ENCODE assay signal across 12 mouse cellular contexts in genomic region chr7:98607158-98607557, GRCm38 (mm10). TPM values are rescaled to one million over a fixed set of nuclear protein-coding genes. Genes with fewer than 3 reads are reported as not detected.
A peak's percentile ranks its signal among the peaks of the same experiment; 100 is the strongest.
DNase-seq lines count a peak whose midpoint lies in the region; ATAC-seq and TF ChIP-seq lines count a peak whose summit lies in the region.
"Had no signal": no experiment of that assay in that cellular context is flagged by ENCODE, and none has a peak within 500 bp of the region (broad histone marks: within the 10 kb centered on the region; RNA-seq: fewer than 3 reads in every experiment).

No protein-coding gene starts in this region.

- peak; percentile 74 for TF ChIP-seq RAD21 in CH12.LX (IDR thresholded peaks at IDR 0.05; ENCODE audit: low read depth, low read length)

- intact Hi-C loops in left cerebral cortex, postnatal 4 days (cut with DNase I), result loop anchor here (5.0 kb wide), 1 partner anchor 125 kb away; no protein-coding TSS in a partner anchor

- 82% methylated on average over 4 of the region's 4 CpGs for WGBS in forebrain, postnatal 0 days
- 85% methylated on average over 4 of the region's 4 CpGs for WGBS in forebrain, embryonic 11.5 days

- no peak overlapping the region for H3K27ac ChIP-seq in forebrain, postnatal 0 days (ENCODE audit: low read depth, low read length)
- H3K27ac ChIP-seq in forebrain, embryonic 11.5 days (ENCODE audit: low read depth, low read length), result no peak overlapping the region
- H3K27ac ChIP-seq in CH12.LX (ENCODE audit: insufficient read depth, low read depth), result no peak overlapping the region
- H3K27ac ChIP-seq: lung, embryonic 15.5 days had no signal

- no peaks in the 10 kb centered on the region for H3K79me2 ChIP-seq in CH12.LX (replicated peaks; ENCODE audit: control insufficient read depth, extremely low read depth, insufficient read depth, poor library complexity, severe bottlenecking)

- ATAC-seq in forebrain, postnatal 0 days, result no peak
- ATAC-seq in forebrain, embryonic 11.5 days (replicated peaks; ENCODE audit: low FRiP score), result no peak
- no peak for ATAC-seq in erythroid progenitor cell, adult 5-6 weeks (replicated peaks; ENCODE audit: low FRiP score, poor library complexity, severe bottlenecking)

- no peaks in the 10 kb centered on the region for H3K27me3 ChIP-seq in forebrain, postnatal 0 days (ENCODE audit: insufficient read depth, low read length)
- no peaks in the 10 kb centered on the region for H3K27me3 ChIP-seq in forebrain, embryonic 11.5 days (ENCODE audit: control insufficient read depth, insufficient read depth, low read length)
- H3K27me3 ChIP-seq in CH12.LX (replicated peaks), result no peaks in the 10 kb centered on the region
- H3K27me3 ChIP-seq: lung, embryonic 15.5 days had no signal

- no peak for DNase-seq in forebrain, postnatal 0 days
- no peak for DNase-seq in forebrain, embryonic 11.5 days (ENCODE audit: low spot score)
- DNase-seq in left cerebral cortex, postnatal 4 days, result peak; percentile 7
- no peak for DNase-seq in left cerebral cortex, adult 9 months (ENCODE audit: low spot score in 2 of 2)
- DNase-seq in CH12.LX (ENCODE audit: extremely low read depth) (peak; percentile 37), adipocyte (ENCODE audit: low spot score) (peak; percentile 10)
- DNase-seq in gastrocnemius, postnatal 10 days, result no peak
- DNase-seq: right cerebral cortex, postnatal 14 days had no signal

- H3K9ac ChIP-seq in forebrain, postnatal 0 days, result no peak overlapping the region
- H3K9ac ChIP-seq in forebrain, embryonic 11.5 days (ENCODE audit: low read length), result no peak overlapping the region
- no peak overlapping the region for H3K9ac ChIP-seq in CH12.LX (ENCODE audit: insufficient read depth, low read depth)
- H3K9ac ChIP-seq: lung, embryonic 15.5 days had no signal

- H3K4me3 ChIP-seq in forebrain, postnatal 0 days (ENCODE audit: low read depth, low read length), result no peak overlapping the region
- H3K4me3 ChIP-seq in forebrain, embryonic 11.5 days (ENCODE audit: low read depth, low read length), result no peak overlapping the region
- no peak overlapping the region for H3K4me3 ChIP-seq in CH12.LX (replicated peaks in 1 of 3; ENCODE audit: low read depth in 2 of 3, low read length in 2 of 3, poor library complexity in 1 of 3)
- H3K4me3 ChIP-seq: lung, embryonic 15.5 days; myocyte had no signal

- no peak for TF ChIP-seq EP300 in CH12.LX (IDR thresholded peaks at IDR 0.05; ENCODE audit: low read length)

- dilution Hi-C loops in CH12.LX (cut with MboI; ENCODE audit: extremely low pct_ligation_motif_present, extremely low pct_unique_long_range_greater_than_20kb, low sequenced_read_pairs), result no loop called here

- H3K4me2 ChIP-seq in forebrain, postnatal 0 days (ENCODE audit: low read depth), result no peak overlapping the region
- no peak overlapping the region for H3K4me2 ChIP-seq in forebrain, embryonic 11.5 days (ENCODE audit: low read depth, low read length, severe bottlenecking)
- H3K4me2 ChIP-seq in CH12.LX (ENCODE audit: insufficient read depth, low read depth, poor library complexity, severe bottlenecking), result no peak overlapping the region
- H3K4me2 ChIP-seq: lung, embryonic 15.5 days had no signal

- H3K4me1 ChIP-seq in forebrain, postnatal 0 days (ENCODE audit: insufficient read depth), result no peaks in the 10 kb centered on the region
- no peaks in the 10 kb centered on the region for H3K4me1 ChIP-seq in forebrain, embryonic 11.5 days (replicated peaks; ENCODE audit: control insufficient read depth, insufficient read depth, low read length)
- peaks cover 0 to 7% of the 10 kb centered on the region in 2 experiments; a peak in 1 of 4 replicates for H3K4me1 ChIP-seq in CH12.LX (ENCODE audit: control insufficient read depth in 1 of 2, insufficient read depth in 2 of 2)
- H3K4me1 ChIP-seq: lung, embryonic 15.5 days had no signal

- in situ Hi-C loops in CH12.LX (cut with MboI; ENCODE audit: low pct_ligation_motif_present, low pct_unique_long_range_greater_than_20kb, low sequenced_read_pairs), result no loop called here

- TF ChIP-seq POLR2A in CH12.LX (IDR thresholded peaks at IDR 0.05; ENCODE audit: low read depth, low read length), result no peak

- H3K9me3 ChIP-seq in forebrain, postnatal 0 days (ENCODE audit: low read length), result no peaks in the 10 kb centered on the region
- H3K9me3 ChIP-seq in forebrain, embryonic 11.5 days (ENCODE audit: control insufficient read depth, low read length), result no peaks in the 10 kb centered on the region
- H3K9me3 ChIP-seq in CH12.LX (replicated peaks; ENCODE audit: low read length), result no peaks in the 10 kb centered on the region
- H3K9me3 ChIP-seq: G1E; lung, embryonic 15.5 days had no signal

- H3K36me3 ChIP-seq in forebrain, postnatal 0 days (ENCODE audit: insufficient read depth), result peaks cover 3% of the 10 kb centered on the region
- H3K36me3 ChIP-seq in forebrain, embryonic 11.5 days (ENCODE audit: control insufficient read depth, insufficient read depth, low read length), result no peaks in the 10 kb centered on the region; the same call in 1 of the 2 replicates
- peaks cover 16 to 59% of the 10 kb centered on the region in 2 experiments for H3K36me3 ChIP-seq in CH12.LX (replicated peaks in 1 of 2; ENCODE audit: control insufficient read depth in 1 of 2, insufficient read depth in 1 of 2, low read length in 1 of 2)

- peak; percentile 42; the same call in 1 of the 2 replicates for TF ChIP-seq CTCF in forebrain, postnatal 0 days (IDR thresholded peaks at IDR 0.05; ENCODE audit: low read depth)
- peak in 1 of 2 experiments; percentile 73; a peak in 3 of 4 replicates for TF ChIP-seq CTCF in CH12.LX (conservative IDR thresholded peaks at IDR 0.05 in 1 of 2, IDR thresholded peaks at IDR 0.05 in 1 of 2; ENCODE audit: low read depth in 2 of 2, low read length in 2 of 2)

TF ChIP-seq in CH12.LX, 34 proteins besides CTCF, POLR2A, EP300 and RAD21:
- TF ChIP-seq JUN (IDR thresholded peaks at IDR 0.05; ENCODE audit: insufficient read depth, low read depth, low read length), result no peak
- peak; percentile 80 for TF ChIP-seq SMC3 (IDR thresholded peaks at IDR 0.05; ENCODE audit: low read depth, low read length)
- TF ChIP-seq ZC3H11A (IDR thresholded peaks at IDR 0.05; ENCODE audit: low read depth, low read length), result peak; percentile 31

RNA-seq across cellular contexts. Expression of gene Emsy, which starts 49.4 kb away (rescaled TPM):
- total RNA-seq in forebrain, postnatal 0 days (2014; rRNA removed), result 31.9 and 52.4 TPM in 2 replicates
- polyA plus RNA-seq in forebrain, postnatal 0 days (2015; fragmentation: Nextera tagmentation; extraction: Ambion mirVana), result 23.9 and 26.8 TPM in 2 replicates
- polyA plus RNA-seq in forebrain, embryonic 11.5 days (2014; fragmentation: Nextera tagmentation; extraction: Ambion mirVana), result 66.3 and 67.5 TPM in 2 replicates
- 10 to 100 TPM; 59.8 to 63.0 TPM for total RNA-seq in left cerebral cortex, postnatal 4 days (2021)
- total RNA-seq in CH12.LX (2012; rRNA removed), result 14.6 and 15.0 TPM in 2 replicates
- 11.2 and 12.3 TPM in 2 replicates for total RNA-seq in CH12.LX (2014; rRNA removed)
- 19.8 and 25.2 TPM in 2 replicates for polyA plus RNA-seq in CH12.LX (2012; ENCODE audit: insufficient read length, low read depth)
- total RNA-seq in erythroid progenitor cell, adult 5-6 weeks (2015; ENCODE audit: low replicate concordance), result 157 and 167 TPM in 2 replicates
- 77.0 and 106 TPM in 2 replicates for total RNA-seq in erythroid progenitor cell, adult 5-6 weeks (2017; ENCODE audit: low replicate concordance)
- 10 to 100 TPM; 18.4 to 26.6 TPM for total RNA-seq in gastrocnemius, postnatal 10 days (2021)

Comparison
In these comparisons a context has a peak if more than half of its experiments do, and no peak if none do; other contexts are left out.
1. DNase-seq: peak in left cerebral cortex, postnatal 4 days (single experiment), CH12.LX (single experiment) and adipocyte (single experiment); none in forebrain, postnatal 0 days (single experiment), forebrain, embryonic 11.5 days (single experiment), left cerebral cortex, adult 9 months (0 of 2) and gastrocnemius, postnatal 10 days (single experiment).